Mouse (Mus musculus): ENCODE data around the gene Zfyve28. TPM values are rescaled to one million over a fixed set of nuclear protein-coding genes. Genes with fewer than 3 reads are reported as not detected.

Zfyve28 gene
- polyA plus RNA-seq, 1 experiment from 2014 or later, result 0.42 TPM

DNA sequence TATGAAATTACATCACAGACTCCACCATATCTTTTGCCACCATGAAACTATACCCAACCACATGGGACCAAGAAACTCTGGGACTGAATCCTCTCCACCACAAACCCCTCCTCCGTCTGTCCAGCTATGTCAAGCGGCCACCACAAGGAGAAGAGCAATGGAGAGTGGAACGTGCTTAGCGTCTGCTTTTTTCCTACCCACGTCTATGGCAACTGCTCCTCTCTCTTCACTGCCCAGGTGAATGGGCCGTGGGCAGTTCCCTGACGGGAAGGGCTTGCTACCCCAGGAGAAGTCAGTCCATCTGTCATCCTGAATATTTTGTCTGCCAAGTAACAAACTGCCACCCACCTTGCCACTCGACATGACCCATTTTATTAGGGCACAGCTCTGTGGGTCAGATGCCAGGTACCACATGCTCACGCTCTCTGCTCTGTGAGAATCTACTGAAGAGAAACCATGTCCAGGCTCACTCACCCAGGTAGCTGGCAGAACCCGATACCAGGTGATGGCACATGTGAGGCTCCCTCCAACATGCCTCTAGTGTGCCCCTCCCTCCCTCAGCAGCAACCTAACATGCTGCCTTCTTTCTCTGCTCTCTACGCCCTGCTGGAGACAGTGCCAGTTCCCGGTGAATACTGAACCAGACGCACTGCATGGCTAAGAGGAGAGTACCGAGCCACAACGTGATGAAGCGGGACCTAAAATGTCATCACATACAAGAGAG lies 18.9 kb downstream of the Zfyve28 start:
- H3K4me2 ChIP-seq (ENCODE audit: low read depth, low read length), result no peak overlapping the region
- ATAC-seq, result no peak
- no peaks in the 10 kb centered on the region for H3K4me1 ChIP-seq (ENCODE audit: control insufficient read depth, insufficient read depth, low read length)
- H3K9me3 ChIP-seq (ENCODE audit: control insufficient read depth, low read length), result no peaks in the 10 kb centered on the region
- H3K36me3 ChIP-seq (ENCODE audit: control insufficient read depth, insufficient read depth, low read length), result no peaks in the 10 kb centered on the region
- no peaks in the 10 kb centered on the region for H3K27me3 ChIP-seq (replicated peaks; ENCODE audit: control insufficient read depth, insufficient read depth, low read length)
- no peak overlapping the region for H3K4me3 ChIP-seq (ENCODE audit: low read length)
- no peak overlapping the region for H3K27ac ChIP-seq (ENCODE audit: low read length)
- 83% methylated on average over 16 of the region's 16 CpGs for WGBS
- H3K9ac ChIP-seq (ENCODE audit: low read depth, low read length), result no peak overlapping the region

DNA sequence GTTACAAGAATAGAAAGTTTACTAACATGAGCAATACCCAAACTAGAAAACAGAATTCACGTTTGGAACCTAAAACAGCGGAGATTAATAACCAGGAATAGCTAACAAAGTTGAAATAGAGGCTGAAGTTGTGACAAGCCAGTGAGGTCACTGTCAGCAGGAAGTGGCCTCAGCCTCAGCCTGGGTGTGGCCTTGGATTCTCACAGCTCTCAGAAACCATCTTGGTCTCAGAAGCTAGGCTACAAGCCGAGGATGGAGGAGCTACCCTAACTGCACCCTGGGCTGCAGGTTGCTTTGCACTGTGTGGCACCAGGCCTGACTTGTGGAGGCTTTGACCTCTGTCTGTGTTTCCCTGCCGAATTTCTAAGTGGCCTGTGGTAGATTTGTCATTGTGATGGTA lies 22.2 kb downstream of the Zfyve28 start:
- H3K27ac ChIP-seq (ENCODE audit: low read length), result no peak overlapping the region
- H3K27me3 ChIP-seq (replicated peaks; ENCODE audit: control insufficient read depth, insufficient read depth, low read length), result no peaks in the 10 kb centered on the region
- no peak overlapping the region for H3K4me3 ChIP-seq (ENCODE audit: low read length)
- H3K4me2 ChIP-seq (ENCODE audit: low read depth, low read length), result no peak overlapping the region
- no peaks in the 10 kb centered on the region for H3K9me3 ChIP-seq (ENCODE audit: control insufficient read depth, low read length)
- WGBS, result 66% methylated on average over 4 of the region's 4 CpGs
- ATAC-seq, result no peak
- H3K4me1 ChIP-seq (ENCODE audit: control insufficient read depth, insufficient read depth, low read length), result no peaks in the 10 kb centered on the region
- H3K36me3 ChIP-seq (ENCODE audit: control insufficient read depth, insufficient read depth, low read length), result no peaks in the 10 kb centered on the region
- H3K9ac ChIP-seq (ENCODE audit: low read depth, low read length), result no peak overlapping the region

DNA sequence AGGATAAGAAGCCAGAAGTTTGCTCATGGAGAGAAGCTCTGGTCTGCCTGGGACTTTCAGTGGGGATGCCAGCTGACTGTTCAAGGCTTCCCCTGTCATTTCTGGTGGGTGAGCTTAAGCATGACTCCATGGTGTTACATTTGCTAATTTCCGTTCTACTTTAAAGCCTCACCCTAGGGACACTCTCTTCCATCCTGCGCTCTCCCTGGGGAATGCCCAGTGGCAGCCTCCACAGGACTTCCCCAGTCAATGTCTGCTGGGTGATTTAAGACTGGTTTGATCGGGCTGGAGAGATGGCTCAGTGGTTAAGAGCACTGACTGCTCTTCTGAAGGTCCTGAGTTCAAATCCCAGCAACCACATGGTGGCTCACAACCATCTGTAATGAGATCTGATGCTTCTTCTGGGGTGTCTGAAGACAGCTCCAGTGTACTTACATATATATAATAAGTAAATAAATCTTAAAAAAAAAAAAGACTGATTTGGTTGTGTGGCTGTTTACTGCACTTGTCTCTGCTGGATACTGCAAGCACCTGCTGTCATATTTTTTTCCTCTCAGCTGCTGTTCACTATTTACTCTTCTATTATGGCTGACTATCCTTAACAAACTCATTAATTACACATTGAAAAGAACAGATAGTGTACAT lies 29.0 kb downstream of the Zfyve28 start:
- Histone ChIP-seq H3K4me3 (ENCODE audit: low read length) (no peak overlapping the region), H3K9ac (ENCODE audit: low read depth, low read length) (no peak overlapping the region), H3K9me3 (ENCODE audit: control insufficient read depth, low read length) (no peaks in the 10 kb centered on the region), H3K4me2 (ENCODE audit: low read depth, low read length) (no peak overlapping the region), H3K27me3 (replicated peaks; ENCODE audit: control insufficient read depth, insufficient read depth, low read length) (no peaks in the 10 kb centered on the region), H3K36me3 (ENCODE audit: control insufficient read depth, insufficient read depth, low read length) (no peaks in the 10 kb centered on the region), H3K27ac (ENCODE audit: low read length) (no peak overlapping the region), H3K4me1 (ENCODE audit: control insufficient read depth, insufficient read depth, low read length) (no peaks in the 10 kb centered on the region)
- ATAC-seq, result no peak
- WGBS, result 74% methylated on average over 3 of the region's 3 CpGs

DNA sequence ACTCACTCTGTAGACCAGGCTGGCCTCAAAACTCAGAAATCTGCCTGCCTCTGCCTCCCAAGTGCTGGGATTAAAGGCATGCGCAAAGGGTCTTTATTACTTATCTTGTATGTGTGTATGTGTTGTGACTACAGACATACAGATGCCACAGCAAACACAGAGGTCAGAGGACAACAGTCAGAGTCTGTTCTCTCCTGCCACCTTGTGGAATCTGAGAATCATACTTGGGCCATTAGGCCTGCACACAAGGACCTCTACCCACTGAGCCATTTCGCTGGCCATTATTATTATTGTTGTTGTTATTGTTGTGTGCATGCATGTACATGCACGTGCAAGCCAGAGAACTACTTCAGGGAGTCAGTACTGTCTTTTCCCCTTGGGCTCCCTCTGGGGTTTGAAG lies 33.1 kb downstream of the Zfyve28 start:
- H3K27ac ChIP-seq (ENCODE audit: low read length), result no peak overlapping the region
- no peak overlapping the region for H3K4me2 ChIP-seq (ENCODE audit: low read depth, low read length)
- no peak overlapping the region for H3K9ac ChIP-seq (ENCODE audit: low read depth, low read length)
- 87% methylated on average over 3 of the region's 3 CpGs for WGBS
- no peaks in the 10 kb centered on the region for H3K9me3 ChIP-seq (ENCODE audit: control insufficient read depth, low read length)
- no peak for ATAC-seq
- no peaks in the 10 kb centered on the region for H3K27me3 ChIP-seq (replicated peaks; ENCODE audit: control insufficient read depth, insufficient read depth, low read length)
- peaks cover 11% of the 10 kb centered on the region for H3K4me1 ChIP-seq (ENCODE audit: control insufficient read depth, insufficient read depth, low read length)
- no peaks in the 10 kb centered on the region for H3K36me3 ChIP-seq (ENCODE audit: control insufficient read depth, insufficient read depth, low read length)
- no peak overlapping the region for H3K4me3 ChIP-seq (ENCODE audit: low read length)

DNA sequence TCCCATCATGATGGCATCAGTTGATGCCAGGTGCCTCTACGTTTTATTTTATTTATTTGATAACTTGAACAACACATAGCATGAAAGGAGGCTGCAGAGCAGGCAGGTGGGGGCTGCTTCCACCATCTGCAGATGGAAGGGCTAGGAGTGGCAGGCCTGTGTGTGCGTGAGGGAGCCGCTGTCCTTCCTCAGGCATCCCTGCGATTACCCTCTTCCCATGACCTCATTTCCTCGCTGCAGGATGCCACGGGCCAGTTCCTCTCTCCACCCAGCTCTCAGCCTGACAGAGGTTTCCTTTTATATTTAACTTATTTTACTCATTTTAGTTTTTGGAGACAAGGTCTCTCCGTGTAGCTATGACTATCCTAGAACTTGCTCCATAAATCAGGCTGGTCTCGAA lies 33.9 kb downstream of the Zfyve28 start:
- Histone ChIP-seq H3K4me1 (ENCODE audit: control insufficient read depth, insufficient read depth, low read length) (peaks cover 11% of the 10 kb centered on the region), H3K4me3 (ENCODE audit: low read length) (no peak overlapping the region), H3K27ac (ENCODE audit: low read length) (no peak overlapping the region), H3K27me3 (replicated peaks; ENCODE audit: control insufficient read depth, insufficient read depth, low read length) (no peaks in the 10 kb centered on the region), H3K36me3 (ENCODE audit: control insufficient read depth, insufficient read depth, low read length) (no peaks in the 10 kb centered on the region), H3K9me3 (ENCODE audit: control insufficient read depth, low read length) (no peaks in the 10 kb centered on the region), H3K9ac (ENCODE audit: low read depth, low read length) (no peak overlapping the region), H3K4me2 (ENCODE audit: low read depth, low read length) (no peak overlapping the region)
- ATAC-seq, result no peak
- WGBS, result 60% methylated on average over 8 of the region's 8 CpGs

DNA sequence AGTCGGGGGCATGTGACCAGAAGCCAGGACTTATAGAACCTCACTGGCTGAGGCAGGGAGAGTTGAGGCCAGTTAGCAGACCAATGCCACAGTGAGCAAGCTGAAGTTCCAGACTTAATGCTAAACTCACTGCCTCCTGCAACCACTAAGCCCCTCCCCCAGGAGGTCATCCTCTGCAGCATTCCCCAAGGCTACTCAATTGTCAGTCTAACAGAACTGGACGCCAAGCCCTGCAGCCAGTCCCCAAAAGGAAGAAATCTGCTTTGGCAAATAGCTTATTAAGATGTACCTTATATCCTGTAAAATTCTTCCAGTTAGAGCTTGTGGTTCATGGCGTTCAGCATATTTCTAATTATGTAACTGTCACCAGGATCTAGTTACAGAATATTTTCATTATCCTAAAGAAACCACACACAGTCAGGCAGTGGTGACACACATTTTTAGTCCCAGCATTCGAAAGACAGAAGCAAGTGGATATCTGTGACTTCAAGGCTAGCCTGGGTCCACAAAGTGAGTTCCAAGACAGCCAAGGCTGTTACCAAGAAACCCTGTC lies 35.2 kb downstream of the Zfyve28 start:
- no peak overlapping the region for H3K4me2 ChIP-seq (ENCODE audit: low read depth, low read length)
- H3K27me3 ChIP-seq (replicated peaks; ENCODE audit: control insufficient read depth, insufficient read depth, low read length), result no peaks in the 10 kb centered on the region
- H3K4me1 ChIP-seq (ENCODE audit: control insufficient read depth, insufficient read depth, low read length), result peaks cover 11% of the 10 kb centered on the region
- no peak overlapping the region for H3K9ac ChIP-seq (ENCODE audit: low read depth, low read length)
- H3K4me3 ChIP-seq (ENCODE audit: low read length), result no peak overlapping the region
- no peaks in the 10 kb centered on the region for H3K9me3 ChIP-seq (ENCODE audit: control insufficient read depth, low read length)
- 56% methylated on average over 4 of the region's 4 CpGs for WGBS
- no peak overlapping the region for H3K27ac ChIP-seq (ENCODE audit: low read length)
- no peak for ATAC-seq
- no peaks in the 10 kb centered on the region for H3K36me3 ChIP-seq (ENCODE audit: control insufficient read depth, insufficient read depth, low read length)

DNA sequence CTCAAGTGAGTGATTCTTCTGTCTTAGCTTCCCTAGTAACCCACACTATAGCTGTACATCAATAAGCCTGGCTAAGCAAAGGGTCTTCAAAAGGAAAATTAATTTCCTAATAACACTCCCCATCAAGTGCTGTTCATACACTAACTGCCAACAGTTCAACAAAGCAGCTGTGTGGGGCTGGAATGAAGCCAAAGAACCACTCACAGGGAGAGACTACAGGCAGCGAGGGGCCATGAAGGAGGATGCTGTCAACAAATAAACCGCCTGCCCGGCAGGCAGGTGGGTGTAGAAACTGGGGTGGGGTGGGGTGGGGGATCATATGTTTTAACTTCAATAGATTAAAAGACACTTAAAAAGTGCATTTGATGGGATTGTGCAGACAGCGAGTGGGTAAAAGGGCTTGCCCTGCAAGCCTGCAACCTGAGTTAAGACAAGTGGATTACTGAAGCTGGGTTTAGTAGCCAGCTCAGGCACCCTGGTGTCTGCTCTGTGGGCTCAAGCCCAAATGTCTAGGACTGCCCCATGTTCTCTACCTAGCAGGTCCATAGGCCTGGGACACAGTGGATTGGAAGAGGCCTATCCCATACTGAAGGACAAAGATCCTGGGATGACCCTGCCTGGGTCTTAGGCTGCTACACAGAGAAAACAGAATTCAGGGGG lies 35.8 kb downstream of the Zfyve28 start:
- ATAC-seq, result no peak; the same call in 1 of the 2 replicates
- 25% methylated on average over 4 of the region's 4 CpGs for WGBS
- no peaks in the 10 kb centered on the region for H3K36me3 ChIP-seq (ENCODE audit: control insufficient read depth, insufficient read depth, low read length)
- H3K9me3 ChIP-seq (ENCODE audit: control insufficient read depth, low read length), result no peaks in the 10 kb centered on the region
- H3K4me1 ChIP-seq (ENCODE audit: control insufficient read depth, insufficient read depth, low read length), result peaks cover 11% of the 10 kb centered on the region
- no peak overlapping the region for H3K9ac ChIP-seq (ENCODE audit: low read depth, low read length)
- H3K4me3 ChIP-seq (ENCODE audit: low read length), result no peak overlapping the region
- H3K27ac ChIP-seq (ENCODE audit: low read length), result no peak overlapping the region
- H3K27me3 ChIP-seq (replicated peaks; ENCODE audit: control insufficient read depth, insufficient read depth, low read length), result no peaks in the 10 kb centered on the region
- no peak overlapping the region for H3K4me2 ChIP-seq (ENCODE audit: low read depth, low read length)

DNA sequence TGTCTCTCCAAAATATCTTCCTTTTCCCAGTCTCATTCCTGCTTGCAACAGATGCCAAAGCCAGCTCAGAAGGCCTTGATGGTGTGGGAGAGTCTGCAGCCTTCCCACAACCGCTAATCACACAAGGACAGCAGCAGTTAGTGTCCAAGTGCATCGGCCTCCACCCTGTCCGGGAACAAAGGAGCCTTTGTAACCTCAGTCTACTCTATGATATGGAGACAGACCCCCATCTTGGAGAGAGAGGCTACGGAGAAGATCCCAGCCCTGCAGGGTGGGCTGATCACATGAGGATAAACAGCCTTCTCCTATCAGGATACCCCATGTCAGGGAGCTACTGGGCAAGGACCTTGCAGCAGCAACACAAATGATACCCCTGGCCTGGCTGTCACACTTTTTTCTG lies 36.5 kb downstream of the Zfyve28 start:
- Histone ChIP-seq H3K9me3 (ENCODE audit: control insufficient read depth, low read length) (no peaks in the 10 kb centered on the region), H3K4me3 (ENCODE audit: low read length) (no peak overlapping the region), H3K4me1 (ENCODE audit: control insufficient read depth, insufficient read depth, low read length) (peaks cover 11% of the 10 kb centered on the region), H3K9ac (ENCODE audit: low read depth, low read length) (0 out of 2 replicates have a peak overlapping the region, but pooled peaks have one; percentile 16), H3K36me3 (ENCODE audit: control insufficient read depth, insufficient read depth, low read length) (no peaks in the 10 kb centered on the region), H3K4me2 (ENCODE audit: low read depth, low read length) (no peak overlapping the region), H3K27me3 (replicated peaks; ENCODE audit: control insufficient read depth, insufficient read depth, low read length) (no peaks in the 10 kb centered on the region), H3K27ac (ENCODE audit: low read length) (no peak overlapping the region)
- ATAC-seq, result no peak
- WGBS, result 38% methylated on average over 4 of the region's 4 CpGs

DNA sequence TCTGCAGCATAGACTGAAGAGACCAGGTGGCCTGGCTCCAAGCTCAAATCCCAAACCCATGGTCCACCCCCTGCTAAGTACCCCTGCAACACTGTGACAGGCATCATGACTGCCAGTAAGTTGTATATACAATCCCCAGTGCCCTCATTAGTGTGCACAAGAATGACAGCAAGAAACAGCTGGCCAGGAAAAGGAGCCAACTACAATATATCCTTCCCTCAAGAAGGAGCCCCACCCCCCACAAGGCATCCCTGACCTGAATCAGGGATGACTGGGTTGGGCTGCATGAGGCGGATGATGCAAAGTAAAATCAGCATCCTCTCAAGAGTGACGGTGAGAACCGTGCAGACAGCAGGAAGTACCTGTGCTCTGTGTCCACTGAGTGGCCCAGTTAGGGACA lies 38.2 kb downstream of the Zfyve28 start:
- 68% methylated on average over 3 of the region's 3 CpGs for WGBS
- Histone ChIP-seq H3K27ac (ENCODE audit: low read length) (no peak overlapping the region), H3K9me3 (ENCODE audit: control insufficient read depth, low read length) (no peaks in the 10 kb centered on the region), H3K9ac (ENCODE audit: low read depth, low read length) (no peak overlapping the region), H3K4me1 (ENCODE audit: control insufficient read depth, insufficient read depth, low read length) (peaks cover 11% of the 10 kb centered on the region), H3K36me3 (ENCODE audit: control insufficient read depth, insufficient read depth, low read length) (no peaks in the 10 kb centered on the region), H3K4me3 (ENCODE audit: low read length) (no peak overlapping the region), H3K27me3 (replicated peaks; ENCODE audit: control insufficient read depth, insufficient read depth, low read length) (no peaks in the 10 kb centered on the region), H3K4me2 (ENCODE audit: low read depth, low read length) (no peak overlapping the region)
- no peak for ATAC-seq

All from intestine, embryonic 16.5 days (tissue).